Mouse (Mus musculus): ENCODE measurements at regions not wholly inside any gene's neighbourhood (a gene's known extent, or its start where the extent isn't known, plus 50 kb on each side); places are given as distances from the start of the nearest gene placed in this dataset.

GRCm38 (mm10) chr13:111940275-111940674, 131.5 kb upstream of the Map3k1 start:
- Histone ChIP-seq H3K9me3 (ENCODE audit: control insufficient read depth, low read length) (no peaks in the 10 kb centered on the region), H3K4me2 (ENCODE audit: low read depth, low read length, severe bottlenecking) (no peak overlapping the region), H3K4me1 (replicated peaks; ENCODE audit: control insufficient read depth, insufficient read depth, low read length) (peaks cover 4% of the 10 kb centered on the region), H3K27ac (ENCODE audit: low read depth, low read length) (no peak overlapping the region), H3K9ac (ENCODE audit: low read length) (no peak overlapping the region), H3K4me3 (ENCODE audit: low read depth, low read length) (no peak overlapping the region), H3K27me3 (ENCODE audit: control insufficient read depth, insufficient read depth, low read length) (no peaks in the 10 kb centered on the region), H3K36me3 (ENCODE audit: control insufficient read depth, insufficient read depth, low read length) (no peaks in the 10 kb centered on the region)
- ATAC-seq (replicated peaks; ENCODE audit: low FRiP score) (no peak), DNase-seq (ENCODE audit: low spot score) (no peak)
- WGBS: 87% methylated on average over 4 of the region's 4 CpGs

- WGBS: 86% methylated on average over 6 of the region's 6 CpGs
Measured at GRCm38 (mm10) chr13:111940796-111941513, 132.2 kb upstream of the Map3k1 start.

GRCm38 (mm10) chr13:111941946-111942345, 133.2 kb upstream of the Map3k1 start:
- no peak overlapping the region for H3K4me2 ChIP-seq (ENCODE audit: low read depth, low read length, severe bottlenecking)
- DNase-seq (ENCODE audit: low spot score) (no peak), ATAC-seq (replicated peaks; ENCODE audit: low FRiP score) (no peak)
- H3K9ac ChIP-seq (ENCODE audit: low read length): no peak overlapping the region
- H3K27ac ChIP-seq (ENCODE audit: low read depth, low read length): no peak overlapping the region
- H3K9me3 ChIP-seq (ENCODE audit: control insufficient read depth, low read length): no peaks in the 10 kb centered on the region
- H3K4me3 ChIP-seq (ENCODE audit: low read depth, low read length): no peak overlapping the region
- H3K36me3 ChIP-seq (ENCODE audit: control insufficient read depth, insufficient read depth, low read length): no peaks in the 10 kb centered on the region
- 90% methylated on average over 4 of the region's 4 CpGs for WGBS
- H3K4me1 ChIP-seq (replicated peaks; ENCODE audit: control insufficient read depth, insufficient read depth, low read length): peaks cover 4% of the 10 kb centered on the region
- no peaks in the 10 kb centered on the region for H3K27me3 ChIP-seq (ENCODE audit: control insufficient read depth, insufficient read depth, low read length)

More at GRCm38 (mm10) chr13:111940796-111941513, 132.2 kb upstream of the Map3k1 start:
- H3K27me3 ChIP-seq (ENCODE audit: control insufficient read depth, insufficient read depth, low read length): no peaks in the 10 kb centered on the region
- no peak for DNase-seq (ENCODE audit: low spot score)
- no peaks in the 10 kb centered on the region for H3K9me3 ChIP-seq (ENCODE audit: control insufficient read depth, low read length)
- no peak overlapping the region for H3K4me3 ChIP-seq (ENCODE audit: low read depth, low read length)
- no peak overlapping the region for H3K27ac ChIP-seq (ENCODE audit: low read depth, low read length)
- H3K36me3 ChIP-seq (ENCODE audit: control insufficient read depth, insufficient read depth, low read length): no peaks in the 10 kb centered on the region
- H3K4me2 ChIP-seq (ENCODE audit: low read depth, low read length, severe bottlenecking): no peak overlapping the region
- ATAC-seq (replicated peaks; ENCODE audit: low FRiP score): no peak
- H3K4me1 ChIP-seq (replicated peaks; ENCODE audit: control insufficient read depth, insufficient read depth, low read length): peaks cover 4% of the 10 kb centered on the region
- H3K9ac ChIP-seq (ENCODE audit: low read length): no peak overlapping the region

- Histone ChIP-seq H3K9ac (ENCODE audit: low read length) (no peak overlapping the region), H3K9me3 (ENCODE audit: control insufficient read depth, low read length) (no peaks in the 10 kb centered on the region), H3K4me2 (ENCODE audit: low read depth, low read length, severe bottlenecking) (no peak overlapping the region), H3K27ac (ENCODE audit: low read depth, low read length) (no peak overlapping the region), H3K27me3 (ENCODE audit: control insufficient read depth, insufficient read depth, low read length) (no peaks in the 10 kb centered on the region), H3K36me3 (ENCODE audit: control insufficient read depth, insufficient read depth, low read length) (no peaks in the 10 kb centered on the region), H3K4me1 (replicated peaks; ENCODE audit: control insufficient read depth, insufficient read depth, low read length) (peaks cover 4% of the 10 kb centered on the region), H3K4me3 (ENCODE audit: low read depth, low read length) (no peak overlapping the region)
- DNase-seq (ENCODE audit: low spot score) (no peak), ATAC-seq (replicated peaks; ENCODE audit: low FRiP score) (no peak)
- WGBS: 66% methylated on average over 15 of the region's 15 CpGs
Measured at GRCm38 (mm10) chr13:111943392-111944088, 134.7 kb upstream of the Map3k1 start.

GRCm38 (mm10) chr13:111944089-111944406, 135.3 kb upstream of the Map3k1 start:
- Histone ChIP-seq H3K36me3 (ENCODE audit: control insufficient read depth, insufficient read depth, low read length) (no peaks in the 10 kb centered on the region), H3K4me3 (ENCODE audit: low read depth, low read length) (no peak overlapping the region), H3K27ac (ENCODE audit: low read depth, low read length) (no peak overlapping the region), H3K9ac (ENCODE audit: low read length) (no peak overlapping the region), H3K9me3 (ENCODE audit: control insufficient read depth, low read length) (no peaks in the 10 kb centered on the region), H3K27me3 (ENCODE audit: control insufficient read depth, insufficient read depth, low read length) (no peaks in the 10 kb centered on the region), H3K4me1 (replicated peaks; ENCODE audit: control insufficient read depth, insufficient read depth, low read length) (peaks cover 4% of the 10 kb centered on the region), H3K4me2 (ENCODE audit: low read depth, low read length, severe bottlenecking) (no peak overlapping the region)
- 5% methylated on average over 5 of the region's 5 CpGs for WGBS
- no peak for DNase-seq (ENCODE audit: low spot score)
- no peak for ATAC-seq (replicated peaks; ENCODE audit: low FRiP score)

GRCm38 (mm10) chr13:111946271-111946670, 137.5 kb upstream of the Map3k1 start:
- Histone ChIP-seq H3K36me3 (ENCODE audit: control insufficient read depth, insufficient read depth, low read length) (no peaks in the 10 kb centered on the region), H3K4me2 (ENCODE audit: low read depth, low read length, severe bottlenecking) (no peak overlapping the region), H3K27ac (ENCODE audit: low read depth, low read length) (no peak overlapping the region), H3K4me3 (ENCODE audit: low read depth, low read length) (no peak overlapping the region), H3K4me1 (replicated peaks; ENCODE audit: control insufficient read depth, insufficient read depth, low read length) (peaks cover 4% of the 10 kb centered on the region), H3K9ac (ENCODE audit: low read length) (no peak overlapping the region), H3K9me3 (ENCODE audit: control insufficient read depth, low read length) (no peaks in the 10 kb centered on the region), H3K27me3 (ENCODE audit: control insufficient read depth, insufficient read depth, low read length) (no peaks in the 10 kb centered on the region)
- DNase-seq (ENCODE audit: low spot score): no peak
- WGBS: 91% methylated on average over 4 of the region's 4 CpGs
- ATAC-seq (replicated peaks; ENCODE audit: low FRiP score): no peak

GRCm38 (mm10) chr13:111946811-111947210, 138.0 kb upstream of the Map3k1 start:
- no peaks in the 10 kb centered on the region for H3K36me3 ChIP-seq (ENCODE audit: control insufficient read depth, insufficient read depth, low read length)
- 93% methylated on average over 8 of the region's 8 CpGs for WGBS
- ATAC-seq (replicated peaks; ENCODE audit: low FRiP score) (no peak), DNase-seq (ENCODE audit: low spot score) (no peak)
- no peak overlapping the region for H3K27ac ChIP-seq (ENCODE audit: low read depth, low read length)
- peaks cover 4% of the 10 kb centered on the region for H3K4me1 ChIP-seq (replicated peaks; ENCODE audit: control insufficient read depth, insufficient read depth, low read length)
- no peak overlapping the region for H3K4me3 ChIP-seq (ENCODE audit: low read depth, low read length)
- H3K4me2 ChIP-seq (ENCODE audit: low read depth, low read length, severe bottlenecking): no peak overlapping the region
- no peak overlapping the region for H3K9ac ChIP-seq (ENCODE audit: low read length)
- no peaks in the 10 kb centered on the region for H3K27me3 ChIP-seq (ENCODE audit: control insufficient read depth, insufficient read depth, low read length)
- H3K9me3 ChIP-seq (ENCODE audit: control insufficient read depth, low read length): no peaks in the 10 kb centered on the region

- Histone ChIP-seq H3K27ac (ENCODE audit: low read depth, low read length) (no peak overlapping the region), H3K4me1 (replicated peaks; ENCODE audit: control insufficient read depth, insufficient read depth, low read length) (peaks cover 4% of the 10 kb centered on the region), H3K9ac (ENCODE audit: low read length) (no peak overlapping the region), H3K9me3 (ENCODE audit: control insufficient read depth, low read length) (no peaks in the 10 kb centered on the region), H3K4me3 (ENCODE audit: low read depth, low read length) (no peak overlapping the region), H3K36me3 (ENCODE audit: control insufficient read depth, insufficient read depth, low read length) (no peaks in the 10 kb centered on the region), H3K4me2 (ENCODE audit: low read depth, low read length, severe bottlenecking) (no peak overlapping the region), H3K27me3 (ENCODE audit: control insufficient read depth, insufficient read depth, low read length) (no peaks in the 10 kb centered on the region)
- WGBS: 88% methylated on average over 3 of the region's 3 CpGs
- ATAC-seq (replicated peaks; ENCODE audit: low FRiP score) (no peak), DNase-seq (ENCODE audit: low spot score) (no peak)
Measured at GRCm38 (mm10) chr13:111948395-111948794, 139.6 kb upstream of the Map3k1 start.

GRCm38 (mm10) chr13:111950042-111950441, 141.2 kb upstream of the Map3k1 start:
- H3K36me3 ChIP-seq (ENCODE audit: control insufficient read depth, insufficient read depth, low read length): no peaks in the 10 kb centered on the region
- no peaks in the 10 kb centered on the region for H3K27me3 ChIP-seq (ENCODE audit: control insufficient read depth, insufficient read depth, low read length)
- H3K27ac ChIP-seq (ENCODE audit: low read depth, low read length): no peak overlapping the region
- peaks cover 7% of the 10 kb centered on the region; the same call in 1 of the 2 replicates for H3K4me1 ChIP-seq (replicated peaks; ENCODE audit: control insufficient read depth, insufficient read depth, low read length)
- H3K9me3 ChIP-seq (ENCODE audit: control insufficient read depth, low read length): no peaks in the 10 kb centered on the region
- no peak for DNase-seq (ENCODE audit: low spot score)
- H3K4me2 ChIP-seq (ENCODE audit: low read depth, low read length, severe bottlenecking): no peak overlapping the region
- no peak for ATAC-seq (replicated peaks; ENCODE audit: low FRiP score)
- H3K4me3 ChIP-seq (ENCODE audit: low read depth, low read length): no peak overlapping the region
- WGBS: 89% methylated on average over 1 of the region's 1 CpGs
- H3K9ac ChIP-seq (ENCODE audit: low read length): no peak overlapping the region
